Mouse (Mus musculus): ENCODE data around the gene Slc23a3. TPM values are rescaled to one million over a fixed set of nuclear protein-coding genes. Genes with fewer than 3 reads are reported as not detected.

The Slc23a3 gene
- polyA plus RNA-seq, 1 experiment from 2014 or later, result 0.20 TPM

DNA sequence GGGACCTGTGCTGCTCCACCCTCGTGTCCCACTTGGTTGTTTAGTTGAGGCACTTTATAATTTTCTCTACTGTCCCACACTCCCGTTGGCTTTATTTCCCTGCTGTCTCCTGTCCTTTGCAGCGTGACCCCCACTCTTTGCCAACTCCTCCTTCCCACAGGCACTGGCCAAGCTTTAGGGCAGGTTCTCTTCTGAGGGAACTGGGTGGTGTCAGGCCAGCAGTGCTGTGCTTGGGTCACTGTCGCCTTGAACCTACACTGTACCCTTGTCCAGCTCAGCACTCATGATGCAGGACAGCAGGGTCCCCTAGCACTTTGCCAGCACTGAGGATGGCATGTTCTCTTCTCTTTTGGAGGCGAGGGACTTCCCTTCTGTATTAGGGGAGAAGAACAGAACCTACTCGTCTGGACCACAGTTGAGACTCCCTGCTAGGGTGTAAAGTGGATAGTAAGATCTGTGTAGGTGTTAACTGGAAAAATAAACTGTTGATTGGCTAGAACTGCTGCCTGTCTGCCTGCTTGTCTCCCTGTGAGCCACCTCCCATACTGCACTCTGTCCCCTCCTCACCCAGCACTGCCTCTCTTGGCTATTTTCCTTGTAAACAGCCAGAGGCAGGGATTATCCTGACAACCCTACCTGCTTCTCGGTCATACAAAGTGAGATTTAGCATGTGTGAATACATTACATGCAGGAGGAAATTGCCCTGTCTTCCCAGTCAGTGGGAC, 13.9 kb upstream of the Slc23a3 start:
- H3K9ac ChIP-seq, result no peak overlapping the region
- no peak for TF ChIP-seq CTCF (IDR thresholded peaks at IDR 0.05; ENCODE audit: low read depth)

DNA sequence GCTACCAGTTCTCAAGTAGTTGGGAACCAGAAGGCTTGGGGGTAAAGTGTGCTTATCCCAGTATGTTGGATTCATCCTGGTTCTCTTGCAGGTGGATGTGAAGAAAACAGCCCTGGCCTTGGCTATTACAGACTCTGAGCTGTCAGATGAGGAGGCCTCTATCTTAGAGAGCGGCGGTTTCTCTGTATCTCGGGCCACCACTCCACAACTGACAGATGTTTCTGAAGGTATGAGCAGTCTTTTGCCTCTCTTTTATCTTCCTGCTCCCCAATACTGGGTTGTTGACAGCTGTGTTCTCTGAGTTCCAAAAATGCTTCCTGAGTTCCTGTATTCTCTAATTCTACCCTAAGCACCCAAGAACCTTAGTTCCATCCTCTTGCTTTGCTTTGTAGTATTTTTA, 11.9 kb upstream of the Slc23a3 start:
- no peaks in the 10 kb centered on the region for H3K27me3 ChIP-seq (ENCODE audit: insufficient read depth, low read length)
- H3K27ac ChIP-seq (ENCODE audit: low read depth), result no peak overlapping the region
- H3K9ac ChIP-seq, result no peak overlapping the region
- 81% methylated on average over 3 of the region's 3 CpGs for WGBS
- no peak overlapping the region for H3K4me2 ChIP-seq
- ATAC-seq (ENCODE audit: insufficient read depth) (no peak), DNase-seq (no peak)
- no peak overlapping the region for H3K4me3 ChIP-seq (ENCODE audit: low read depth, low read length)
- H3K4me1 ChIP-seq (ENCODE audit: insufficient read depth), result no peaks in the 10 kb centered on the region
- no peaks in the 10 kb centered on the region for H3K9me3 ChIP-seq (ENCODE audit: low read depth, low read length)
- no peak for TF ChIP-seq CTCF (IDR thresholded peaks at IDR 0.05; ENCODE audit: low read depth)
- H3K36me3 ChIP-seq (ENCODE audit: insufficient read depth), result peaks cover 51% of the 10 kb centered on the region

More for the DNA sequence above, 13.9 kb upstream of the Slc23a3 start:
- Histone ChIP-seq H3K4me3 (ENCODE audit: low read depth, low read length) (no peak overlapping the region), H3K27ac (ENCODE audit: low read depth) (no peak overlapping the region), H3K9me3 (ENCODE audit: low read depth, low read length) (no peaks in the 10 kb centered on the region), H3K4me1 (ENCODE audit: insufficient read depth) (no peaks in the 10 kb centered on the region), H3K36me3 (ENCODE audit: insufficient read depth) (peaks cover 51% of the 10 kb centered on the region), H3K27me3 (ENCODE audit: insufficient read depth, low read length) (no peaks in the 10 kb centered on the region), H3K4me2 (no peak overlapping the region)
- ATAC-seq (ENCODE audit: insufficient read depth) (no peak), DNase-seq (no peak)
- WGBS, result 70% methylated on average over 7 of the region's 7 CpGs

DNA sequence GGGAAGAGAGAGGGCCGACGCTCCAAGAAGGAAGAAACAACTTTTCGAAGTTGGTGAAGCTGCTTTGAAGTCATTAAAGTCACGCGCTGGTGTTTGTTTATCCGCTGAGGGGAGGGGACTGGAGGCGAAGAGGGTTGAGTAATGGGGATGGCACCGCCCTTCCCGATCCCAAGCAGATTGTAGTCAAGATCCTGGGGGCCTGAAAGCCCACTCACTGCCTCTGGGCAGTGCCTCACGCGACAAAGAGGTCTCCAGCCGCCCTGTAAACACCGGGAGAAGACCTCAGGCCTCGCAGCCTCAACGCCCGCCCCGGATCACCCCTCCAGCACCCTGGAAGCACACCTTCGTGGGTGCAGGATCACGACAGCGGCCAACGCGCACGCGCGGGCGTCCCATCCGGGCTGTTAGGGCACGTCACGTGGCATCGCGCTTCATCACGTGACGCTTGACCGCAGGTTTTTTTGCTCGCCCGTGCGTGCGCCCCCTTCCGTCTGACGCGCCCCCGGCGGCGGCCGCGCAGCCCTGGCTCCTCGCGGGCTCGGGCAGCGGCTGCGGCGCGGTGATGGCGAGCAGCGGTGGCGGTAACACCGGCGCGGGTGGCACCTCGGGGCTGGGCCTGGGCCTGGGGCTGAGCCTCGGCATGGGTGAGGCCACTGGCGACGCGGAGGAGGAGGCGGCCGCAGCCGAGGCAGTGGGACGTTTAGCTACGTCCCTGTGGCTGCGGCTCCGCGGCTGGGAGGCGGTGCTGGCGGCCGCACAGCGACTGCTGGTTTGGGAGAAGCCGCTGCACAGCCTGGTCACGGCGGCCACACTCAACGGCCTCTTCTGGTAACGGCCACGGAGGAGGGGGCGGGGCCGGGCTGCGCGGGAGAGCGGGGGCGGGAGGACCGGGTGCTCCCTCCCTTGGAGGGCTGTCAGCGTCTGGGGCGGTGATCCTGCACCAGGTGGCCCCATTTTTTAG, 8.9 kb upstream of the Slc23a3 start, which contains the start of the genes Cnppd1 and Retreg2:
Gene Cnppd1 (minus strand): TSS at position 411 of the 961 bp plus-strand sequence.
Gene Retreg2 (plus strand): TSS at position 478 of the 961 bp plus-strand sequence.
- Histone ChIP-seq H3K9ac (peak within 1 kb of the TSS; percentile 85), H3K27ac (ENCODE audit: low read depth) (peak within 1 kb of the TSS; percentile 96), H3K36me3 (ENCODE audit: insufficient read depth) (peaks cover 61% of the 10 kb centered on the region), H3K4me1 (ENCODE audit: insufficient read depth) (no peaks in the 10 kb centered on the region), H3K9me3 (ENCODE audit: low read depth, low read length) (no peaks in the 10 kb centered on the region), H3K27me3 (ENCODE audit: insufficient read depth, low read length) (no peaks in the 10 kb centered on the region), H3K4me2 (peak within 1 kb of the TSS; percentile 93), H3K4me3 (ENCODE audit: low read depth, low read length) (peak within 1 kb of the TSS; percentile 83)
- under 1% methylated on average over 91 of the region's 91 CpGs for WGBS
- peak; percentile 65 for TF ChIP-seq CTCF (IDR thresholded peaks at IDR 0.05; ENCODE audit: low read depth)
- DNase-seq, result peak; percentile 98
- peak; percentile 86 for ATAC-seq (ENCODE audit: insufficient read depth)

GRCm38 (mm10) chr1:75141486-75142190, 7.9 kb upstream of the Slc23a3 start:
- Histone ChIP-seq H3K27ac (ENCODE audit: low read depth) (peak overlapping the region; percentile 96), H3K4me2 (peak overlapping the region; percentile 93), H3K27me3 (ENCODE audit: insufficient read depth, low read length) (no peaks in the 10 kb centered on the region), H3K9ac (peak overlapping the region; percentile 85), H3K4me1 (ENCODE audit: insufficient read depth) (no peaks in the 10 kb centered on the region), H3K36me3 (ENCODE audit: insufficient read depth) (peaks cover 63% of the 10 kb centered on the region), H3K9me3 (ENCODE audit: low read depth, low read length) (no peaks in the 10 kb centered on the region), H3K4me3 (ENCODE audit: low read depth, low read length) (peak overlapping the region; percentile 83)
- no peak for TF ChIP-seq CTCF (IDR thresholded peaks at IDR 0.05; ENCODE audit: low read depth)
- ATAC-seq (ENCODE audit: insufficient read depth) (peak; percentile 33), DNase-seq (peak; percentile 68)
- under 1% methylated on average over 51 of the region's 53 CpGs for WGBS

GRCm38 (mm10) chr1:75140601-75141190, 7.0 kb upstream of the Slc23a3 start:
- Histone ChIP-seq H3K4me3 (ENCODE audit: low read depth, low read length) (peak overlapping the region; percentile 83), H3K4me2 (peak overlapping the region; percentile 93), H3K27me3 (ENCODE audit: insufficient read depth, low read length) (no peaks in the 10 kb centered on the region), H3K9me3 (ENCODE audit: low read depth, low read length) (no peaks in the 10 kb centered on the region), H3K27ac (ENCODE audit: low read depth) (peak overlapping the region; percentile 96), H3K4me1 (ENCODE audit: insufficient read depth) (no peaks in the 10 kb centered on the region), H3K36me3 (ENCODE audit: insufficient read depth) (peaks cover 63% of the 10 kb centered on the region), H3K9ac (peak overlapping the region; percentile 85)
- no peak for TF ChIP-seq CTCF (IDR thresholded peaks at IDR 0.05; ENCODE audit: low read depth)
- WGBS, result 54% methylated on average over 4 of the region's 4 CpGs
- ATAC-seq (ENCODE audit: insufficient read depth) (no peak), DNase-seq (no peak)

DNA sequence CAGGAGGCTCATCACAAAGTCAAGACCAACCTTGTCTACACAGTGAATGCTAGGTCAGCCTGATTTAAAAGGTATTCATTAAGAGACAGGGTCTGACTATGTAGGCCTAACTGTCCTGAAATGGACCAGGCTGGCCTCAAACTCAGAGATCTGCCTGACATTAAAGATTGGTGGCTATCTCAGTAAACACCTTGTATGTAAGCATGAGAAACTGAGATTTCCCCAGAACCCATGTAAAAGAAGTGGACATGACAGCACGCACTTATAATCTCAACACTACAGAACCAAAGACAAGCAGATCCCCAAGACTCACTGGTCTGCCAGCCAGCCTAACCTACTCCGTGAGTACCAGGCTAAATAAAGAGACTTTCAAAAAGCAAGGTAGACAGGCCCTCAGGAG, 4.8 kb upstream of the Slc23a3 start:
- no peak overlapping the region for H3K9ac ChIP-seq
- ATAC-seq (ENCODE audit: insufficient read depth) (no peak), DNase-seq (no peak)
- no peaks in the 10 kb centered on the region for H3K9me3 ChIP-seq (ENCODE audit: low read depth, low read length)
- H3K36me3 ChIP-seq (ENCODE audit: insufficient read depth), result peaks cover 51% of the 10 kb centered on the region
- WGBS, result 95% methylated on average over 2 of the region's 2 CpGs
- TF ChIP-seq CTCF (IDR thresholded peaks at IDR 0.05; ENCODE audit: low read depth), result no peak
- H3K4me1 ChIP-seq (ENCODE audit: insufficient read depth), result no peaks in the 10 kb centered on the region
- no peak overlapping the region for H3K4me3 ChIP-seq (ENCODE audit: low read depth, low read length)
- H3K27ac ChIP-seq (ENCODE audit: low read depth), result no peak overlapping the region
- no peaks in the 10 kb centered on the region for H3K27me3 ChIP-seq (ENCODE audit: insufficient read depth, low read length)
- no peak overlapping the region for H3K4me2 ChIP-seq

Measured in lung, embryonic 14.5 days (tissue).